Mouse (Mus musculus) ES-E14 (cell line): ENCODE measurements around the gene Trp53tg5. TPM values are rescaled to one million over a fixed set of nuclear protein-coding genes. Genes with fewer than 3 reads are reported as not detected.

Experiments used
- DNase-seq: peaks from one replicate; pipeline ENCODE4 v3.0.0-alpha.2; 2013; ENCODE audit warnings: low read depth, low spot score
- H3K27ac ChIP-seq: 2 replicates; pipeline ENCODE4 v1.5.1; 2012; ENCODE audit warnings: low read depth, mild to moderate bottlenecking, low read length, moderate library complexity, mixed read lengths; ENCODE audit not compliant: poor library complexity, insufficient read depth, severe bottlenecking
- H3K36me3 ChIP-seq: 2 replicates; pipeline ENCODE4 v1.6.1; 2012; ENCODE audit warnings: mild to moderate bottlenecking, low read length, moderate library complexity, mixed read lengths; ENCODE audit not compliant: control insufficient read depth, poor library complexity, insufficient read depth, severe bottlenecking
- H3K4me1 ChIP-seq, 2 experiments: fragments of 150-350 bp in 1 of 2; sonication (generic) in 1 of 2; 2 replicates each; pipeline ENCODE4 v1.6.1; 2012; ENCODE audit warnings: low read length in 2 of 2, mild to moderate bottlenecking in 1 of 2, mixed read lengths in 1 of 2; ENCODE audit not compliant: control insufficient read depth in 2 of 2, insufficient read depth in 2 of 2, poor library complexity in 1 of 2
- H3K4me3 ChIP-seq, 2 experiments: fragments of 150-350 bp in 1 of 2; sonication (generic) in 1 of 2; 2 replicates each; pipeline ENCODE4 v1.5.1; 2012; ENCODE audit warnings: low read length in 2 of 2, low read depth in 1 of 2, mild to moderate bottlenecking in 1 of 2, mixed read lengths in 1 of 2; ENCODE audit not compliant: insufficient read depth in 1 of 2, poor library complexity in 1 of 2, severe bottlenecking in 1 of 2
- H3K9ac ChIP-seq: 2 replicates; pipeline ENCODE4 v1.6.1; 2012; ENCODE audit warnings: low read depth, mild to moderate bottlenecking, low read length, mixed read lengths; ENCODE audit not compliant: poor library complexity, insufficient read depth, severe bottlenecking
- H3K9me3 ChIP-seq: fragments of 150-350 bp; sonication (generic); 2 replicates; pipeline ENCODE4 v1.6.1; 2012; ENCODE audit warnings: low read depth, mild to moderate bottlenecking, low read length; ENCODE audit not compliant: control insufficient read depth, insufficient read depth
- CHD2 ChIP-seq: IDR thresholded peaks from 2 replicates; pipeline ENCODE4 v1.6.1; 2014; ENCODE audit warnings: mild to moderate bottlenecking, low read depth, low read length, inconsistent platforms
- HCFC1 ChIP-seq: IDR thresholded peaks from 2 replicates; pipeline ENCODE4 v1.6.1; 2012; ENCODE audit warnings: low read length, inconsistent platforms, borderline replicate concordance; ENCODE audit not compliant: insufficient read depth
- MAFK ChIP-seq: IDR thresholded peaks from 2 replicates; pipeline ENCODE4 v1.6.1; 2014; ENCODE audit warnings: mild to moderate bottlenecking, low read depth, low read length, inconsistent platforms; ENCODE audit not compliant: insufficient read depth
- ZC3H11A ChIP-seq: IDR thresholded peaks from 2 replicates; pipeline ENCODE4 v1.6.1; 2012; ENCODE audit warnings: low read depth, mild to moderate bottlenecking, inconsistent platforms, low read length, borderline replicate concordance
- ZNF384 ChIP-seq: IDR thresholded peaks from 2 replicates; pipeline ENCODE4 v1.6.1; 2012; ENCODE audit warnings: low read depth, low read length, inconsistent platforms
- in situ Hi-C, 2 experiments: fragments of 600-800 bp; cut with MboI; formaldehyde crosslinking; loops; one replicate each; pipeline ENCODE4 v1.15.1; 2025; ENCODE audit warnings: low sequenced_read_pairs in 2 of 2, inconsistent platforms in 1 of 2; ENCODE audit not compliant: unreplicated experiment in 2 of 2
- total RNA-seq: library from RNA; depleted of rRNA; stranded (reverse); fragments of 300-350 nt; gene quantifications from 2 replicates; pipeline ENCODE4 v1.2.3, GENCODE M21; 2012

Gene Trp53tg5
- total RNA-seq, 1 experiment: 0.22 TPM

DNA sequence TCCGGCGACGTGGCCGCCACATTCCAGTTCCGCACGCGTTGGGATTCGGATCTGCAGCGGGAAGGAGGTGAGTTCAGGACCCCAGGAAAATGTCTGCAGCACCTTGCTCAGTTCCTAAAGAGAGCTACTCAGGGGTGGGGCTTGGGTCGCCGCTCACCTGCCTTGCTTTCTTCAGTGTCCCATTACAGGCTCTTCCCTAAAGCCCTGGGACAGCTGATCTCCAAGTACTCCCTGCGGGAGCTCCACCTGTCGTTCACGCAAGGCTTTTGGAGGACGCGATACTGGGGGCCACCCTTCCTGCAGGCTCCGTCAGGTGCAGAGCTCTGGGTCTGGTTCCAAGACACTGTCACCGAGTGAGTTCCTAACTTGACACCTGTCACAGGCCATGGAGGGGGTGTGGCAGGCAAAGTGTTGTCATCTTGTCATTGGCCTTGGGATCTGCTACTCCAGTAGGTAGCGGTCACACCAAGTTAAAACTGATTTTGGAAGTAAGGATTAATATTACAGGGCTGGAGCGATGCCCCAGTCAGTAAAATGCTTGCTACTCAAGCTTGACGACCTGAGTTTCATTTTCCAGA, 24.3 kb upstream of the Trp53tg5 start:
- no peak overlapping the region for H3K27ac ChIP-seq
- no peak for TF ChIP-seq MAFK
- TF ChIP-seq CHD2: no peak
- TF ChIP-seq HCFC1: no peak
- no peak for TF ChIP-seq ZC3H11A
- no peak for TF ChIP-seq ZNF384
- in situ Hi-C loops: no loop called here

GRCm38 (mm10) chr2:164496847-164497690, 23.5 kb upstream of the Trp53tg5 start, which contains the start of gene Pigt:
TSS of gene Pigt (plus strand) at chr2:164497520.
- TF ChIP-seq CHD2 (no peak), HCFC1 (no peak), ZNF384 (no peak), ZC3H11A (no peak), MAFK (no peak)
- H3K27ac ChIP-seq: no peak within 1 kb of the TSS; the same call in 1 of the 2 replicates
- H3K36me3 ChIP-seq: peaks cover 17% of the 10 kb centered on the region
- DNase-seq: peak; percentile 57
- in situ Hi-C loops: no loop called here
- peaks cover 0 to 2% of the 10 kb centered on the region in 2 experiments; a peak in 1 of 4 replicates for H3K4me1 ChIP-seq
- H3K9me3 ChIP-seq: no peaks in the 10 kb centered on the region
- peak within 1 kb of the TSS; percentile 92 for H3K9ac ChIP-seq
- H3K4me3 ChIP-seq: peak within 1 kb of the TSS; percentile 84 to 98

More for the DNA sequence above, 24.3 kb upstream of the Trp53tg5 start:
- DNase-seq: no peak
- H3K4me3 ChIP-seq: peak overlapping the region; percentile 84 to 98
- peaks cover 0 to 2% of the 10 kb centered on the region in 2 experiments; a peak in 1 of 4 replicates for H3K4me1 ChIP-seq
- peaks cover 23% of the 10 kb centered on the region for H3K36me3 ChIP-seq
- H3K9me3 ChIP-seq: no peaks in the 10 kb centered on the region
- peak overlapping the region; percentile 92 for H3K9ac ChIP-seq

DNA sequence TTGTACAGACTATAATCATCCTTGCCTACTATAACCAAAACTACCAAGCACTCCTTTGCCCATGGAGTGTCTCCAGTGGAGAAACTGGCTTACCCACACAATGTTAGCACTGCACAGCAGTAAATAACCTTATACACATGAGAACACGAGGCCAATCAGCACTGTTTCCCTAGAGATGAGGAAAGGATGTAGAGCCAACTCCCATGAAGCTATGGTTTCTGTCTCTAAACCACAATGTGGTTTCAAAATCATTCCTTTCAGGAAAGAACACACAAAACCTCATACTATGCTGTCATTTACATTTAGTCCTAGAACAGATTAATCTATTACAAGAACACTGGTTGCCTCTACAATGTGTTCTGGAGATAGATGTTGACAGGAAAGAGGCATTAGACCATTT, 22.8 kb upstream of the Trp53tg5 start:
- Histone ChIP-seq H3K36me3 (peaks cover 15% of the 10 kb centered on the region), H3K4me3 (no peak overlapping the region), H3K4me1 (peaks cover 0 to 2% of the 10 kb centered on the region in 2 experiments; a peak in 1 of 4 replicates), H3K9ac (no peak overlapping the region), H3K9me3 (no peaks in the 10 kb centered on the region), H3K27ac (no peak overlapping the region)
- in situ Hi-C loops: no loop called here
- TF ChIP-seq ZC3H11A: no peak
- TF ChIP-seq MAFK: no peak
- no peak for TF ChIP-seq HCFC1
- no peak for TF ChIP-seq CHD2
- no peak for TF ChIP-seq ZNF384
- no peak for DNase-seq

GRCm38 (mm10) chr2:164494126-164494525, 20.6 kb upstream of the Trp53tg5 start:
- no peak for DNase-seq
- Histone ChIP-seq H3K27ac (no peak overlapping the region), H3K9ac (no peak overlapping the region), H3K4me1 (peaks cover 0 to 2% of the 10 kb centered on the region in 2 experiments; a peak in 1 of 4 replicates), H3K4me3 (no peak overlapping the region), H3K36me3 (peaks cover 2% of the 10 kb centered on the region; the same call in 1 of the 2 replicates), H3K9me3 (no peaks in the 10 kb centered on the region)
- in situ Hi-C loops: no loop called here
- TF ChIP-seq CHD2 (no peak), ZNF384 (no peak), HCFC1 (no peak), MAFK (no peak), ZC3H11A (no peak)
